Mouse (Mus musculus) cerebellum, postnatal 10 days (tissue): ENCODE measurements at regions not wholly inside any gene's neighbourhood (a gene's known extent, or its start where the extent isn't known, plus 50 kb on each side); places are given as distances from the start of the nearest gene placed in this dataset.

Experiments used
- DNase-seq, 2 experiments: peaks; one replicate each; pipeline ENCODE4 v3.0.0; 2021; ENCODE audit warnings: mixed read lengths in 2 of 2

DNA sequence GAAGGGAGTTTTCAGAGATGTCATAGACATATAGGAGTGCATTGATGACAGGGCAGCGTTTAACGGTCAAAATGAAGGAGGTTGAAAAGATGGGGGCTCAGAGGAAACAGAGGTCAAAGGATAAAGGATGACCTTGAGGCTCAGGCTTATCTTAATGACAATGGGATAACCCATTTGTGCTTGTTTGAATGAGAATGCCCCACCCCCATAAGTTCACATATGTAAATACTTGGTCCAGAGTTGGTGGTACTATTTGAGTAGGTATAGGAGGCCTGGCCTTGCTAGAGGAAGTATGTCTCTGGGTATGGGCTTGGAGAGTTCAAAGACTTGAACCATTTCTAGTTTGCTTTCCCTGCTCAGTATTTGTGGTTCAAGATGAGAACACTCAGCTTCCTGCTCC, 237.4 kb upstream of the Fbxl7 start:
- no peak for DNase-seq

DNA sequence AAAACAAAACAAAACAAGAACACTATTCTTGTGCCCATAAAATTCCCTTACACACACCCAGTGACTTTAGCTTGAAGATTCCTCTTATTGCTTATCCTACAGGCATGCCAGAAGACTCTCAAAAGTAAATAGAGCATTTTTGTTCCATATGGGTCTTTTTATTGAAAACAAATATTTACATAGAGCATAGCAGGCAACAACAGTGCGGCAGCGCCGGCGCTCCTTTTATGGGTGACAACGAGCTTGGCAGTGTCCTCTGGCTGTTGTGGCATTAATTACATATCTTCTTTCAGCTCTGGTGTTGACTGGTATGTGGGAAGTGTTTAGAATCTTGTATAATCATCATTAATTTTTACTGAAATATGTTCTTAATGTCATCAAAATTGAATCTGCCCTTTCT, 242.2 kb upstream of the Fbxl7 start:
- no peak for DNase-seq

DNA sequence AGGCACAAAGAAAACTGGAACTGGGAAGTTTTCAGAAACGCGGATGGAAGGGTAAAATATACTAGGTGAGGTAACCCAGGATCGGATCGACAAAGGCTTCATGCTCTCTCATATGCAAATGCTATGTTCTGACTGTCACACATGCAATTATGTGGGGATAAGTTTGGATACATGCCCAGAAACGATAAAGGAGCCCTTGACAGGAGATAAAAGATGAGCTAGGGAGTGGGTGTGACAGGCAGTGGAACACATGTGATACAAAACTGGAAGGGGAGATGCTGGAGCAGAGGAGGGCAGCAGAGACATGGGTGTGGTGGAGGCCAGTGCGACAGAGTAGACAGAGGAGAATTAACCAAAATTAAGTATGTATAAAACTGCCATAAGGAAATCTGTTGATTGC, 250.5 kb upstream of the Fbxl7 start:
- no peak for DNase-seq

DNA sequence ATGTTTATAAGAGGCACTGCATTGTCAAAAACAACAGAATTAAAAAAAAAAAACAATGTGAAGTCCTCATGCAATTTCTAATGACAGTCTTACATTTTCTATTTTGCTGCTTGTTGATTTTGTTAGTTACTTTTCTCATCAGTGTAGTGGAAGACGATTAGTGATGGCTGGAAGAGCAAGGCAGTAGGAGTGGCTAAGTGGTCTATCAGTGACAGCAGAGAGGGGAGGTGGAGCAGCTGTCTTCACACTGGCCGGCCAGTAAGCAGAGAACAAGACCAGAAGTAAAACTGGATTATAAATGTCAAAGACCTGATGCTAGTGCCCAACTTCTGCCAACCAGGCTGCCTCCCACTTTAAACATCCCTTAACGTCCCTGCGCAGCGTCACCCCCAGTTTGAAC, 265.6 kb upstream of the Fbxl7 start:
- DNase-seq = no peak

DNA sequence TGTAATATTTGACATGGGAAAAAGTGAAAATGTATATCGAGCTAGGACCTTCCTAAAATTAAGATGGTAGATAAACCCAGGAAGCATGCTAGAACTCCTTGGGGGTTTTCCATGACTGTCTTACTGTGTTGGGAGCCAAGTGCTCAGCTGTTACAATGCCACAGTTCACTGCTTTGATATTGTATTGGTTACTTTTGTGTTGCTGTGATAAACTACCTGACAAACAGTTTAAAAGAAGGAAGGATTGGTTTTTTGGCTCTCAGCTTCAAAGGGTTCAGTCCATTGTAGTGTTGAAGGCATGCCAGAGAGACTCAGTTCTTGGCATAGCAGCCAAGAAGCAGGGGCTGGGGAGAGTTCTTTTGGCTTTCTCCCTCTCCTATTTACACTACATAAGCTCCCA, 272.1 kb upstream of the Fbxl7 start:
- no peak for DNase-seq

DNA sequence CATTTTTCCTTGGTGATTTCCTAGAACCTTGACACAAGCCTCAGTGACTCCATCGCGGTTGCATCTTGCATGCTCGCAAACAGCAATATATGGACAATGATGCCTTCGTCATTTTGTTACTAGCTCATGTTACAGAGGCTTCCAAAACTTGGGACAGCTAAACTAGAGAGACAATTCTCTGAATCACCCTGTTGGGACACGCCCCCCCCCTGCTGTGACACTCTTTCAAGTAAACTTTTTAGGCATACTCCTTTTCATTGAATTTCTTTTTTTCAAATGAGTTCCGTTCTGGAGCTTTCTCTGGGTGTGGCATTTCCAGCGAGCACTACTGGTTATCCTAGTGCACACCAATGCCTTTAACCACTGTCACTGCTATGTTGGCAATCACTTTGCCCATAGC, 274.5 kb upstream of the Fbxl7 start:
- no peak for DNase-seq

DNA sequence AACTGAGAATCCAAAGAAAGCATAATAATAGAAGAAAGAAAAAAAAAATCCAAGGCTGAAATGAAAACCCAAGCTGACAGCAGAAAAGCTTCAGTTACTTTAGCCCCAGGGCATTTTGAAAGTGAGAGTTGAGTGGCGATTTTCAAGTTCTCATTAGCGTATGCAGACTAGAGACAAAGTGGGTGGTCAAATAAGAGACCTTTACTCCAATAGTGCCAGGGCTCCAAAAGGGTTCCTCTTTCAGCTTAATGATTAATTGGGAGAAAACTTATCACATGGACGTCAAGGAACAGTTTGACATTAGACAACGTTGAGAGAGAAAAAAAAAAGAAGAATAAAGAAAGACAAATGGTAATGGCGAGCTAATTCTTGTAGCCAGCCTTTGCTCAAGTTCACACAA, 278.1 kb upstream of the Fbxl7 start:
- DNase-seq = no peak

DNA sequence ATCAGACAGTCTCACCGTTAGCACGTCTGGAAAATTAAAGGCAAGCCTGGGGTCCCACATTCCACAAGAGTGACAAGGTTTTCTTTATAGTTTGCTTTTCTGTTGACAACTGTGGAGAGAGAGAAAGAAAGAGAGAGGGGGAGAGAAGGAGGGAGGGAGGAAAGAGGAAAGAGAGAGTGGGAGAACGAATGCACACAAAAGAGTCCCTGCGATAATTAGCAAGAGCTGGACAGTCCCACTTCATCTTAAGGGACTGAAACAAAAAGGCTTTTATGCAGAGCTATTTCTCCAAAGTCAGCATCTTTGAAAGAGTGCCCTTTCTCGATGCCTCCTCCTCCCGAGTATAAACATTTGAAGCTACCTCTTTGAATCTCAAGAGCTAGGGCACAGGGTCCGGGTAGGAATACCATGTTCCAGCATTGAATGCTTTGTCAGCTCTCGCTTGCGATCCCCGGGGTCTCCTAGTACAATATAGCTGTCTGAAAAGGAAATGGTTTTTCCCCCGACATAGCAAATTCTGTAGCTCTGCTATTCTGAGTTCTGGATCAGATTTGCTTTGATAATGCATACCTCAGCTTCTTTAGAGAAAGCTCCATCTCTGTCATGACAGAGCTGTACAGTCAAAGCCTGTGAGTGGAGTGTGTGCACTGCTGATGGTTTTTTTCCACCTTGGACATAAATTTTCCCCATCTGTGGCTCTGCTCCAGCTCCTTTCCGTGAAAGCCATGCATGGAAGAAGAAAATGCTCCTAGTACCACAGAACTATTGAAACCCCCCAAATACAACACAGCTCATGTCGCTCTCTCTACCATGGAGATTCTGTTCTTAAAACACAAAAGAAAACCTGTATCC, 282.9 kb upstream of the Fbxl7 start:
- no peak for DNase-seq

DNA sequence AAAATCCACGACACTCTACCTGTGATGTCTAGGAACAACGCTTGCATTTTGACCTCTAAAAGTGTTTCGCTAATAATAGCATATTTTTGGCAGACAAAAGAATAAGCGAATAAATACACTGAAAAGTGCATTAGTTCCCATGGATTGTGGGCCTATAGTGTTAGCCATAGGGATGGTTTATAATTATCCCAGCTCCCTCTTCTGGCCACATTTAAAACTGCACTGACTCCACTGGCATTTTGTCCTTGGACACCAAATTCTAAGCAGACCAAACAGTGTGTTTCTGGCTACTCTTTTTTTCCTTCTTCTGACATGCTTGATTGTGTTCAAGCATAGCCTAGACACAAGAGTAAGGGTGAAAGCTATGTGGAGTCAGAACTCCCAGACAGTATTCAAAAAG, 276.8 kb upstream of the Ank start:
- DNase-seq = peak; percentile 79 to 82

DNA sequence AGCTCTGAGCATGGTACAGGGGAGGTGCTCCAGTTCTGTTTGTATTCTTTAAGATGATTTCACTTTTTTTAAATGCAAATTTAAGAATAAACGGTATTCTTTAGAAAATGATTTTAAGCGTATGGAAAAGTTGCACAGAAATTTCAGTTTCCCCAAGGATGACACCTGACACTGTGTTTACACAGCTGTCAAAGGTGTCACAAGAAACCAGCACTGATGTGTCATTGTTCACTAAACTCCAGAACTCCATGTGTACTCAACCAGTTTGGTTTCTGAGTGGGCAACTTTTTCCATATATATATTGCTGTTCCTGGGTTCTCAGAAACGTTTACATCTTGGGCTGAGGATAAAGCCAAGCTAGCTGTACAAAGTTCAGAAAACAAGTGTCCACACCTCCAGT, 265.0 kb upstream of the Ank start:
- no peak for DNase-seq

DNA sequence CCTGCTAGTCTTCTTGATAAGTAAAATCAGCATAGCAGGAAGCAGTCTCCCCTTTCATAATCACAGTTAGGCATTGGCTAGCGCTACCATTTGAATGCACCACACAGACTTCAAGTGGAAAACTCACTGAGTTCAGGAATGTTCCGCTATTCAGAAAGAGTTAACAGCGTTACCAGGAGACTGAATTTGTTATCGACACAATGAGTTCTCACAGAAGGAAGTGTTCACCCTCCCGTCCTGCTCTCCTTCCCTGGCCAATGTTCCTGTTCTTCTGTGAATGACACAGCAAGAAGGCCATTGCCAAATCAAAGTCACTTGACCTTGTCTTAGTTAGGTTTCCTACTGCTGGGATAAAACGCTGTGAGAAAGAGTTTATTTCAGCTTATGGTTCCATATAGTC, 261.6 kb upstream of the Ank start:
- peak in 1 of 2 experiments; percentile 9 for DNase-seq

DNA sequence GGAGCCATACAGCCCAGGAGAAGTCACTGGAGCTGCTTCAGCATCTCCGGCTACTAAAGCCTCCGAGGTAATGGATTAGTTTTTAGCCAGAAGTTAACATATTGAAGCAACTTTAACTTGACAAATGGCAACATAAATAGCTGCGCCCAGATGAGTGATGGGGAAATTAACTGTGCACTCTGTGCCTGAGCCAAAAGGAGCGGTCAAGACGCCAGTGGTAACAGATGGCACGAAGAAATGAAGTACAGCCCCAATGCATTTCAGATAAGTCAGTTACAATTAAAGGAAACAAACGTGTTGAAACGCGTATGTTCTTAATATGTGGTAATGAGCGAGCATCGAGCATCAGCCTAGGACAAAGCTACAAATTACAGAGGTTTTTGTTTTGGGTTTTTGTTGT, 259.0 kb upstream of the Ank start:
- peak; percentile 64 to 72 for DNase-seq

DNA sequence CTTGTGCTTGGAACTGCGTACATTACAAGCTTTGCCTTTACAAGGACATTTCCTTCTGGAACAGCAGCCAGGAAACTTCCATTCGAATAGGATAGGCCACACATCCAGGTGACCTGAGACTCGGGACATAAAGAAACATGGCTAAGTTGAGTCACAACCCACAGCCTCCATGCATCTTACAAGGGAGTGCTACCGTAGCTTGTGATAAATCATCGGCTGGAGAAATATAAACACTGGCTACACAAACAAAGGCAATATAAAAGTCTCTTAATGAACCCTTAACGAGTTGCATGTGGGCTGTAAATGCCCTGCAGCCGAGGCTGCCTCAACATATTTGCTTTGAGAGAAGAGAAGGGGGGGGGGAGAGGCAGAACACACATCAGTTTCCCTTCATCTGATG, 250.1 kb upstream of the Ank start:
- no peak for DNase-seq

DNA sequence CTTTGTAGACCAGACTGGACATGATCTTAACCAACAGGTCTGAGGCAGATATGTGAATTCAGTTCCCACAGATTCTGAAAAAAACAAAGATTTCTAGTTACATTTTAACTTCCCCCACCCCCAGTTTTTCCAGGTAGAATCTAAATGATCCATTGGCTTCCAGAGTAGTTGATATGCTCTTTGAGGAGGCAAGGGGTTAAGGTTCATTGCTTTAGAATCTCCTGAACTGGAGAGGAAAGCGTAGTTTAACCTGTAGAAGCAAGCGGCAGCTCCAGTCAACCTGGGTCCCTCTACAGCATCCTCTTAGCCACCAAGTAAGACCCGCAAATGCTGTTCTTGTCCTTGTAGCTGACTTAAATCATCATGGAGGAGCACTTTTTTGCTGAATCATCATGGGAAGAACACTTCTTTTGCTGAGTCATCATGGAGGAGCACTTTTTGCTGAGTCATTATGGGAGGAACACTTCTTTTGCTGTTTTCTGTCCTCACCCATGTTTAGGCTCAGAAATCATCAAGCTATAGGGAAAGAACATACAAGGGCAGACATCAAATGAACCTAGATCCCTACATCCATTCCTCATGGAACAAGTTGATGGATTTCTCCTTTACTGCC, 247.2 kb upstream of the Ank start:
- no peak for DNase-seq

DNA sequence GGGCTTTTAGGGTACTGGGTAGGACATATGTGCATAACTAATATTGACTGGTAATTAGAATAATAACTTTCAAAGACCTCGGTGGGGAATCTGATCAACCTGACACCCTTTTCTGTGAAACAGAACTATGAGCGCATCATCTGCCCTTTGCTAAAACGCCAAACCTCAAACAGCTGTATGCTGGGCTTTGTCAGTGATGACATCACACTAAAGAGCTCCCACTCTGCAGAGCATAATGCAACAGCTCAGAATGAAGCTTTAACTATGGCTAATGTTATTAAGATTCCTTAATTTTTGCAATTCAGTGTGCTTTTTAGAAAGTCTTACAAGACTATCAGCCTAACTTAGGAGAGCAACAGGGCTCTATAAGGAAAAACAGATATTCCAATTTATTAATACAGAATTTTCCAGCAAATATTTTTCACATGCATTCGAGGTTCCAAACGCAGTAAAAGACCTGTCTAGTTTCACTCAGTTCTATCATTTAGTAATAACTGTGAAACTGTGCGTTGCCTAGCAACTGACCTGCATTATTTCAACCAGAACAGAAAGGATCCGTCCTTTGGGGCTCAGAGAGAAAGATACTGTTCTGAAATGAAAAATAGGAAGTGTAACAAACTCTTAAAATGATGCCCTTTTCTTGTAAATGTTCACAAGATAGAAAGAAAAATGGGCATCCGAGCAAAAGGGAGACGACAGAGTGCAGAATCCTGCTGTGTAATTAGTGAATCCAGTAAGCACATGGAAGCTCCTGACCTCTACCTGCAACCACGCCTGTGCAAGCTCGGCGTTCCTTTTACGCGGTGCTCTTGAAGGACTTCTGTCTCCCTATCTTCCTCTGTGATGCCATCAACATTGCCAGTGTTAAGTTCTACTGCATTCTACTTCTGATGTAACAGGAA, 242.6 kb upstream of the Ank start:
- no peak for DNase-seq

DNA sequence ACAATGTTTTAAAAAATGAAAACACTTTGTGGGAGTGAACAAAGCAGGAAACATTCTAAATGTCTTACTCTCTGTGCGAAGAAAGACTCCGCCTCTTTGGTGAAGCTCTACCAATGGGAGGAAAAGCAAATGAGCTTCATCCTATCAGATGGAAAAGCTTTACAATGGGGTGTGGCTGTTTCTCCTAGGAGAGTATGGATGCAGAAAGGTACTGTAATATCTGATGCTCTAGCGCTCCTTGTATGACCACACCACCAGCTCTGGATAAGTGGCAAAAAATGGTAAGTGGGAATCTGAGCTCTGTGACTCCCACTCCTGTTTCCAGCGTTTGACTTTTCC, 242.0 kb upstream of the Ank start:
- no peak for DNase-seq

DNA sequence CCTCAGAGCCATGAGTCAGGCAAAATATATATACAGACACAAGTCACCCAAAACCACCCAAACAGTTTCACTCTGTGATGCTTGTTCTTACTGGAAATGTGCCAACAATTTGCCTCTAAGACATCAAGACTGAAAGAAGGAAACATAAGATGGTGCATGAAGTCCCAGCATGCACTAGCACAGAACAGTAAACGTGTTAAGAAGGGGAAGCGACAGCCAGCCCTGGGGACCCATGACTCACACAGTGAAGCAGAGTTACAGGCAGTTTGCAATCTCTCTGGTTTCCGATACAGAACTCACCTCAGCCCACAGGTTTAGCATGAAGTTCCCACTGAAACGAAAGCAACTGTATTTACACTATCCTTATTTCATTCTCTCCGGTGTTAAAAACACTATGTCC, 233.7 kb upstream of the Ank start:
- no peak for DNase-seq

DNA sequence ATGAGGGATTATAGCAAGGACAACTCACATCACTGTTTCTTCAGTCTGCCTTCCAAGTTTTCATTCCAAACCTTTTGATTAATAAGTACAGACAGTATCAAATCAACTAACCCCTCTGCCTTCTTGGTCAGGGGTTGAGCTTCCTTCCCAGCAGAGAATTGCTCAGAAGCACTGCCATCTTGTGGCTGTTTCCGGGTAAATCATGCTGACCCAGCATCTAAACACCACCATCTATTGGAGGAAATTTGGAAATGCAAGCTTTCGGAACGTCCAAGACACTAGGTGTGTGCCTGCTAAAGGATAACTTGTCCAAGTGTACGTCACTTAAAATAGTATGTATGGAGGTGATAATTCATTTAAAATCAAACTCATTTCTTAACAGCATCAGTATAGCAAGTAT, 231.7 kb upstream of the Ank start:
- peak; percentile 83 to 89 for DNase-seq

DNA sequence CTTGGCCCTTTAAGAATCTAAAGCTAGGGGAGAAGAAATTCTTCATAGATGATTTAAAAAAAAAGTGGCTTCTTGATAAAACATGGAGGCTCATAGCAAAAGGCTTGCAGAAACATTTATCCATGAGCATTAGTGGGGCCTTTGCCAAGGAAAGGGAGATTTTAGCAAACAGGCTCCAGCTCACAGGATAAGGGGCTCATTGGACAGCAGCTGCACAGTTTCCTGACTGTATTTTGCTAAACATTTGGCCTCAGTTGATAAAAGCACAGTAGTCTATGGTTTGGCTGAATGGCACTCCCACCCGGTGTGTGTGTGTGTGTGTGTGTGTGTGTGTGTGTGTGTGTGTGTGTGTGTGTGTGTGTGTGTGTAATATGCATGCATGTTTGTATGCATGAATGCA, 228.2 kb upstream of the Ank start:
- no peak for DNase-seq

DNA sequence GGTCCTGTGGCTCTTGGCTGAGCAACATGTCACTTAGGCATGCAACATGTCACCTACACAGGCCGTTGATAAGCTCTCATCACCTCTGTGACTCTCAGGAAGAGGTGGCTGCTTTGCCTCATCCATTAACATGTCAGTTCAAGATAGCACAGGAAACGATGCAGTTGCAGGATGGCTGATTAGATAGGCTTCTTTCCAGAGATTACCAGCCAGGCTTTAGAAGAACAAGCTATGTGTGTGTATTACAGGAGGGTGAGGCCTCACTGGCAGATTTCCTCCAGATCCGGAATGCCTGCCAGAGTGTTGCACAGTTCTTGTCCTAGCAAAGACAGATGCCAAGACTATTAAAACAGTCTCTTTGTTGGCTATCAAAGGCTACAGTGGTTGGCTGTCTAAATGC, 220.2 kb upstream of the Ank start:
- DNase-seq = peak in 1 of 2 experiments; percentile 14

DNA sequence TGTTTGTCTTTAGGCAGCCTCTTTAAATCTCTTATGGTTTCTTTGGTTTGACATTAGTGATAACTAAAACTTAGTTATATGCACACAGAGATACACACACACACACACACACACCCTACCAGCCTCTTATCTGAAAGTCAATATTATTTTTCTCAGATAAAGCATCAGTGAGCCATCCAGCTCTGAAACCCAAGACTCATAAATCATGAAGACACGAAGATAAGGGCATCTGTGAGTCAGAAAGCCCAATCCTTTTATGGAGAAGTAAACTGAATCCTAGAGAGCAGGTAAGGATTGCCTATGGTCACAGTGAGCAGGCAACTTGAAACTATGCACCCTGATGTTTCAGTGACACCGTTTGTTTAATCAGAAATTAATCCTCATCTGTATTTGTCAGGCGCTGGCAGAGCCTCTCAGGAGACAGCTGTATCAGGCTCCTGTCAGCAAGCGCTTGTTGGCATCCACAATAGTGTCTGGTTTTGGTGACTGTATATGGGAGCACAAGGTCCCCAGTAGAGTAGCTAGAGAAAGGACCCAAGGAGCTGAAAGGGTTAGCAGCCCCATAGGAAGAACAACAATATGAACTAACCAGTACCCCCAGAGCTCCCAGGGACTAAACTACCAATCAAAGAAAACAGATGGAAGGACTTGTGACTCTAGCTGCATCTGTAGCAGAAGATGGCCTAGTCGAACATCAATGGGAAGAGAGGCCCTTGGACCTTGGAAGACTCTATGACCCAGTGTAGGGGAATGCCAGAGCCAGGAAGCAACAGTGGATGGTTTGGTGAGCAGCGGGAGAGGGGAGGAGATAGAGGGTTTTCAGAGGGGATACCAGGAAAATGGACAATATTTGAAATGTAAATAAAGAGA, 207.3 kb upstream of the Ank start:
- DNase-seq = no peak

DNA sequence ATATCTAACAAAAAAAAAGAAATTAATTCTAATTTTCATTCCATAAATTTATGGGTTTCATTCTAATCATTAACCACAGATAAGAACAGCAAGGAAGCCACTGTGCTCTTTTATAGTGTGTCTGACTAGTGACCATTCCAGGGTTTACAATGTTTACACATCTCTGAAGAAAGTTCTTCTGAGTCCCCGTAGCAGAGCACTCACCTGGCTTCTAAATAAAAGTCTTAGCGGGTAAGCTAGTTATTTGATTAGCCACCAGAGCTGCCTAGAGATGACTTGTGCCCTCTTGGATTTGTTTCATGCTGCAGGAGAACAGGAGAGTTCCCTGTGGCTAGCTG, 206.7 kb upstream of the Ank start:
- DNase-seq = no peak

DNA sequence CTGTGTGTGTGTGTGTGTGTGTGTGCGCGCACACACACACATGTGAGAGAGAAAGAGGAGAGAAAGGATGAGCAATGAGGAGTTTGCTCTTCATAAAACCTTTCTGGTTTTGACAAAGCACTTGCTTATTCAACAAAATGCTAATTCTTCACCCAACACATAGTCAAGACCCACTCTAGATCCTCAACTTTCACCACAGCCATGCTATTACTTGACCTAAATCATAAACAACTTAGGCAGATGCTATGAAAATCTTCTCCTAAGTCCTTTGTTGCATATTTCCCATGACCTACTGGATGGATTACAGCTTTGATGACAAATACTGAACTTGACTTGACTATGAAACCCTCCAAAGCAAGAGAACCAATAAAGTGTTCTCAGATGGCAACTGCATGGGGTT, 196.3 kb upstream of the Ank start:
- no peak for DNase-seq
